ENCODE assay signal across 16 mouse cellular contexts in the genomic region with DNA sequence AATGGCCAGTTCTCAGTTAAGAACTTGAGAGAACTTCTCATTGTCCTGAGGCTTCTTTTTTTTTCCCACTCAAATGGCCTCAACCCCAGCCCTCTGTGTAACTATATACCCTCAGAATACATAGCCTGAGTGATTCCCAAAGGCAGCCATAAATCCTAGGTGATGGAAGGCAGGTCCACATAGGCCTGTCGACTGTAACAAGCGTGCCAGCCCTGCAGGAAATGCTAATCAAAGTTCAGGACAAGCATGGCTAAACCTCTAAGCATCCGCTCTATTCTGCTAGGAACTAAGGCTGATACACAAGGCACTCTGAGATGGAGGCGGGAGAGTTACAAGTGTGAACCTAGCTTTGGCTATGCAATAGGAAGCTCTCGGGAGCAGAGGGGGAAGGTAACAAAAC.
DNase-seq lines count a peak whose midpoint lies in the region; ATAC-seq and TF ChIP-seq lines count a peak whose summit lies in the region.
"Had no signal": no experiment of that assay in that cellular context is flagged by ENCODE, and none has a peak within 500 bp of the region (broad histone marks: within the 10 kb centered on the region; RNA-seq: fewer than 3 reads in every experiment).

No protein-coding gene starts in this region.

- DNase-seq in liver, embryonic 11.5 days (ENCODE audit: low spot score): no peak
- DNase-seq in liver (no peak), R1 (ENCODE audit: low read depth, low spot score) (peak; percentile 10)
- DNase-seq in embryonic facial prominence, embryonic 11.5 days (ENCODE audit: low spot score): peak; percentile 23
- no peak for DNase-seq in liver, postnatal 0 days
- DNase-seq in layer of hippocampus, postnatal 36 days: no peak
- DNase-seq in adrenal gland, postnatal 4 days (ENCODE audit: low spot score in 2 of 2): no peak
- DNase-seq: cerebellum, adult 8-10 months; gastrocnemius, postnatal 14 days; kidney, adult 18-20 months; lung, postnatal 4 days; thymus, postnatal 4 days had no signal

- H3K9ac ChIP-seq in liver, embryonic 11.5 days (ENCODE audit: low read depth, low read length): peak overlapping the region; percentile 69
- H3K9ac ChIP-seq in embryonic facial prominence, embryonic 11.5 days (replicated peaks; ENCODE audit: low read length): no peak overlapping the region
- H3K9ac ChIP-seq in liver, postnatal 0 days (replicated peaks): peak overlapping the region; percentile 75
- H3K9ac ChIP-seq: heart, embryonic 15.5 days; hindbrain, embryonic 13.5 days had no signal

- peak overlapping the region; percentile 81 for H3K4me2 ChIP-seq in liver, embryonic 11.5 days
- H3K4me2 ChIP-seq in embryonic facial prominence, embryonic 11.5 days (ENCODE audit: low read depth, low read length): no peak overlapping the region
- H3K4me2 ChIP-seq in liver, postnatal 0 days (ENCODE audit: low read depth, low read length): peak overlapping the region; percentile 76
- H3K4me2 ChIP-seq: heart, embryonic 15.5 days; hindbrain, embryonic 13.5 days had no signal

- TF ChIP-seq EP300 in liver, postnatal 0 days (IDR thresholded peaks at IDR 0.05; ENCODE audit: low read depth): no peak

- no peaks in the 10 kb centered on the region for H3K27me3 ChIP-seq in liver, embryonic 11.5 days (replicated peaks; ENCODE audit: control insufficient read depth, insufficient read depth, low read length)
- no peaks in the 10 kb centered on the region for H3K27me3 ChIP-seq in embryonic facial prominence, embryonic 11.5 days (ENCODE audit: control insufficient read depth, insufficient read depth, low read length)
- no peaks in the 10 kb centered on the region for H3K27me3 ChIP-seq in liver, postnatal 0 days (ENCODE audit: insufficient read depth, low read length)
- H3K27me3 ChIP-seq: heart, embryonic 15.5 days; hindbrain, embryonic 13.5 days had no signal

- WGBS in liver, embryonic 11.5 days: 52% methylated on average over 5 of the region's 5 CpGs
- 48% methylated on average over 5 of the region's 5 CpGs for WGBS in embryonic facial prominence, embryonic 11.5 days
- WGBS in liver, postnatal 0 days (ENCODE audit: insufficient replicate concordance): 50% methylated on average over 5 of the region's 5 CpGs

- peak overlapping the region; percentile 81 for H3K27ac ChIP-seq in liver, embryonic 11.5 days (ENCODE audit: low read depth, low read length)
- no peak overlapping the region for H3K27ac ChIP-seq in embryonic facial prominence, embryonic 11.5 days (replicated peaks; ENCODE audit: low read depth, low read length)
- peak overlapping the region; percentile 97 for H3K27ac ChIP-seq in liver, postnatal 0 days (ENCODE audit: low read depth)
- H3K27ac ChIP-seq: heart, embryonic 15.5 days; hindbrain, embryonic 13.5 days had no signal

- H3K4me3 ChIP-seq in liver, embryonic 11.5 days (ENCODE audit: low read depth, low read length): peak overlapping the region; percentile 41
- no peak overlapping the region for H3K4me3 ChIP-seq in embryonic facial prominence, embryonic 11.5 days (ENCODE audit: low read depth, low read length)
- H3K4me3 ChIP-seq in liver, postnatal 0 days (ENCODE audit: low read depth, low read length): peak overlapping the region; percentile 56
- H3K4me3 ChIP-seq: heart, embryonic 15.5 days; hindbrain, embryonic 13.5 days; myocyte had no signal

- no peak for TF ChIP-seq CTCF in liver, postnatal 0 days (IDR thresholded peaks at IDR 0.05; ENCODE audit: low read depth)

- no peaks in the 10 kb centered on the region for H3K36me3 ChIP-seq in liver, embryonic 11.5 days (ENCODE audit: control insufficient read depth, insufficient read depth, low read length)
- H3K36me3 ChIP-seq in embryonic facial prominence, embryonic 11.5 days (replicated peaks; ENCODE audit: control insufficient read depth, insufficient read depth, low read depth, low read length): no peaks in the 10 kb centered on the region
- 0 out of 2 replicates have a peak, but pooled peaks cover 4% of the 10 kb centered on the region for H3K36me3 ChIP-seq in liver, postnatal 0 days (replicated peaks; ENCODE audit: insufficient read depth, low read length)
- H3K36me3 ChIP-seq: heart, embryonic 15.5 days; hindbrain, embryonic 13.5 days had no signal

- H3K9me3 ChIP-seq in liver, embryonic 11.5 days (ENCODE audit: control insufficient read depth, low read length): no peaks in the 10 kb centered on the region
- no peaks in the 10 kb centered on the region for H3K9me3 ChIP-seq in embryonic facial prominence, embryonic 11.5 days (replicated peaks; ENCODE audit: control insufficient read depth, low read length)
- H3K9me3 ChIP-seq in liver, postnatal 0 days (ENCODE audit: low read length): no peaks in the 10 kb centered on the region
- H3K9me3 ChIP-seq: heart, embryonic 15.5 days; hindbrain, embryonic 13.5 days had no signal

- ATAC-seq in liver, embryonic 11.5 days (replicated peaks; ENCODE audit: low FRiP score): no peak
- ATAC-seq in embryonic facial prominence, embryonic 11.5 days (replicated peaks; ENCODE audit: insufficient number of reproducible peaks, low FRiP score, low TSS enrichment, low read depth): no peak
- ATAC-seq in liver, postnatal 0 days: no peak
- ATAC-seq: forebrain, embryonic 14.5 days had no signal

- H3K4me1 ChIP-seq in liver, embryonic 11.5 days (replicated peaks; ENCODE audit: control insufficient read depth, insufficient read depth, low read length): peaks cover 38% of the 10 kb centered on the region
- H3K4me1 ChIP-seq in embryonic facial prominence, embryonic 11.5 days (ENCODE audit: control insufficient read depth, insufficient read depth, low read length): no peaks in the 10 kb centered on the region; the same call in 1 of the 2 replicates
- H3K4me1 ChIP-seq in liver, postnatal 0 days (ENCODE audit: insufficient read depth): peaks cover 51% of the 10 kb centered on the region

Comparison
In these comparisons a context has a peak if more than half of its experiments do, and no peak if none do; other contexts are left out.
1. DNase-seq: peak in R1 (single experiment) and embryonic facial prominence, embryonic 11.5 days (single experiment); none in liver, embryonic 11.5 days (single experiment), liver (single experiment), liver, postnatal 0 days (single experiment), layer of hippocampus, postnatal 36 days (0 of 2) and adrenal gland, postnatal 4 days (0 of 2).